Mouse (Mus musculus): ENCODE measurements around the gene Ndufc2. TPM values are rescaled to one million over a fixed set of nuclear protein-coding genes. Genes with fewer than 3 reads are reported as not detected.

Ndufc2 gene
- polyA plus RNA-seq, 1 experiment, result 209 TPM

Other genes with a start within 250 kb of the Ndufc2 start
- gene Usp35, start 68.0 kb upstream of the Ndufc2 start, polyA plus RNA-seq (2012; fragmentation: generic; extraction: Trizol), result 1.1 TPM
- gene Kctd21, start 67.7 kb upstream of the Ndufc2 start, polyA plus RNA-seq (2012; fragmentation: generic; extraction: Trizol), result 0.77 TPM
- gene Alg8, start 28.4 kb upstream of the Ndufc2 start, polyA plus RNA-seq (2012; fragmentation: generic; extraction: Trizol), result 22.3 TPM
- not detected for gene Thrsp, start 17.7 kb downstream of the Ndufc2 start, polyA plus RNA-seq (2012; fragmentation: generic; extraction: Trizol)
- gene Kctd14, start 51.3 kb downstream of the Ndufc2 start, polyA plus RNA-seq (2012; fragmentation: generic; extraction: Trizol), result not detected
- gene Ints4, start 81.0 kb downstream of the Ndufc2 start, polyA plus RNA-seq (2012; fragmentation: generic; extraction: Trizol), result 24.2 TPM
- gene Aamdc, start 179.5 kb downstream of the Ndufc2 start, polyA plus RNA-seq (2012; fragmentation: generic; extraction: Trizol), result 14.1 TPM
- 3.6 TPM for gene Rsf1, start 179.9 kb downstream of the Ndufc2 start, polyA plus RNA-seq (2012; fragmentation: generic; extraction: Trizol)

Data from C2C12 (cell line).